Mouse (Mus musculus) ES-CJ7 (cell line): ENCODE measurements around the gene Ctrc.
A peak's percentile ranks its signal among the peaks of the same experiment; 100 is the strongest.

Experiments
- DNase-seq: peaks from one replicate; pipeline ENCODE4 v3.0.0; 2011; ENCODE audit warnings: low read depth, low spot score

Gene Ctrc

GRCm38 (mm10) chr4:141787046-141787445 lies 59.1 kb downstream of the Ctrc start:
- no peak for DNase-seq

GRCm38 (mm10) chr4:141786141-141786540 lies 60.0 kb downstream of the Ctrc start:
- no peak for DNase-seq

GRCm38 (mm10) chr4:141784835-141785234 lies 61.3 kb downstream of the Ctrc start:
- no peak for DNase-seq

DNA sequence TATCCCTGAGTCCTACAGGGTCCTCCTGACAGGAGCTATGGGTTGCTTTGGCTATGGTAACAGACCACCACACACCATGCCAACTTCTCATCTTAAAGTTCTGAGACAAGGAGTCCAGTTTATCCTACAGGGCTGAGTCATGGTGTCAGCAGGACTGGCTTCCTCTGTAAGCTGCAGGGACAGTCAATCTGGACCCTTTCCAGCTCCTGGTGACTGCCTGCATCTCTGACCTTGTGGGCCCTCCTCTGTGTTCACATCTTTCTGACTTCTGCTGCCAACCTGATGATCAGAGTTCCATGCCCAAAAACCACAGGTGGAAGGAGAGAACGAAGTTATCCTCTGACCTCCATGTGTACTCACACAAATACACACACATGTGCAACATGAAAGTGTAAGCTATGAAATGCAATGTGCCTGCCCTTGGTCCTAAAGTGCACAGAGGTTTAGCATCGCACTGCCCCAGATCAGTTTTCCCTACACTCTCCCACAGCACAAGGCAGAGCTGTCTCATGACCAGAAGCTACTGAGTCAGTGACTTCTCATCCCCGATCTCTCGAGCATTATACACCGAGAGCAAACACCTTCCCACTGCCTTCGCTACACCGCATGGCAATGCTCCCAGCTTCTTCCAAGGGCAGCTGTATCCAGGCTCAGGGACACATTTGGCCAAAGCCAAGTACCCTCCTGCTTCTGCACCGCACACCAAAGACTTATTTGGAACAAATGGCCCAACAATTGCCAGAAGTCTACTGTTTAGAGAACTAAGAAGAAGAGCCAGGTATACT lies 64.8 kb downstream of the Ctrc start:
- DNase-seq, result no peak

DNA sequence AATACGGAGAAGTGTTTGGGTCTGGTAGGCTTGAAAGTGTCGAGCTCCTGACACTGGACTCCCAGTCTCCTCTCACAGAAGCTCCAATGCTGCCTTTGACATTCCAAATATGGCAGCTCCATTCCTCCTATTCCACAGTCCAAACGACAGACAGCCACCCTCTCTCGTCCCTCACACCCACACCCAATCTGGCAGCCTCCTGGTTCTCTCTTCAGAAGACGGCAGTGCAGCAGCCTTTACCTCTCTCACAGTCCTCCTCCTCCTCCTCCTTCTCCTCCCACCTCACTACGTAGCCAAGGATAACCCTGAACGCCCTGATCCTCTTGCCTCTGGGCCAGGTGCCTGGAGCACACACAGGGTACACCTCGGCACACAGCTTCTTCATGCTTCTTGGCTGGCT lies 66.3 kb downstream of the Ctrc start:
- DNase-seq, result no peak

DNA sequence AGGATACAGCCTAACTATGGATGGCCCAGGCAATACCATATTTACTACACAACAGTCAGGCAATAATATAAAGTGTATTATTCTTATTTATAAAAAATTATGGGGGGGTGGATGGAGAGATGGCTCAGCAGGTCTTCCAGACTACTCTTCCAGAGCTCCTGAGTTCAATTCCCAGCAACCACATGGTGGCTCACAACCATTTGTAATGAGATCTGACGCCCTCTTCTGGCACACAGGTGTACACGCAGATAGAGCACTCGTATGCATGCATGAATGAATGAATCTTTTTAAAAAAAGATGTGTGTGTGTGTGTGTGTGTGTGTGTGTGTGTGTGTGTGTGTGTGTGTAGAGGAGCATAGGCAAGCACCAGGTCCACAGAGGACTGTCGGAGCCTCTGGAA lies 73.1 kb downstream of the Ctrc start:
- peak; percentile 42 for DNase-seq

- DNase-seq, result no peak
These were observed 74.3 kb downstream of the Ctrc start for GRCm38 (mm10) chr4:141771823-141772222.

DNA sequence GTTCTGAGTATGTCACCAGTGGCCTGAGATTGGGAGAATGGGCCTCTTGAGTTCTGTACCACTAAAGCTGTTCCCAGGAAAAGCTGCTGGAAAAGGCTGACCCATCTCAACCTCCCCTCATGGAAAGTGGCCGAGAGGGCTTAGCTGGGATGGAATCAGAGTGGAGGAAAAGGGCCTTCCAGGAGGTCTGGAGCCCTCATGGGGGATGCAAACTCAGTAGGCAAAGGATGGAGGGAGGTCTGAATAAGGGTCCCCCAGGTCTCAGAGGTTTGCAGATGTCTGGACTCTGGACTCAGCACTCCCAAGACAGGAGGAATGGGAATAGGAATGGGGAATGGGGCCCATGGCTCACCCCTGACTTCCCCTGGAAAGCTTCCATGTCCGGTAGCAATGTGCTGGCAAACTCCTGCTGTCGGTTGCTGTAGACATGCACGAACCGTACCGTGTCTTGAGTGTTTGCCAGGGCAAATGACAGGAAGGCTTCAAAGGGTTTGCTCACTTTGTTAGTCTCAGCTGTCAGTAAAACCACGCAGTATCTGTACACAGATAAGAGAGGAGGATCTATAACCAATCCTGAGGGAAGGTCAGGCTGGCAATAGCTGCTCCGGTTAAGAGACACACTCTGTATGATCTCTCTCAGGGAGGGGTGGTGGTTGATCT lies 76.5 kb downstream of the Ctrc start:
- DNase-seq, result no peak

- no peak for DNase-seq
These were observed 78.7 kb downstream of the Ctrc start for GRCm38 (mm10) chr4:141767353-141768036.

GRCm38 (mm10) chr4:141766668-141767352 lies 79.3 kb downstream of the Ctrc start:
- no peak for DNase-seq

DNA sequence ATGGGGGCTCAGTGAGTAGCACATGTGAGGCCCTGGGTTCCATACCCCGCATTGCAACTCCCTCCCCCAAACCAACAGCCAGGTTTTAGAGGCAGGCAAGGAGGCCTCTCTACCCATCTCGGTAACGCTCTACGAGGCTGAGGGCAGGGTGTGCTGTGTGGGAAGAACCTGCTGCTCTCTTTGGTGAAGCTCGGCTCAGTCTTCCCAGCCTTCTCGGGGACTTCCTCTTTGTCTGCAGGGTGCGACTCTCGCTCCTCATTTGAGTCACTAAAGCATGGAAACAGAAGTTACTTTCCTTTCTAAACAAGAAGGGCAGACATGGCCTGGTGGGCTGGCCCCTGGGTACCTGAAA lies 79.9 kb downstream of the Ctrc start:
- DNase-seq, result no peak

GRCm38 (mm10) chr4:141765008-141765407 lies 81.2 kb downstream of the Ctrc start:
- no peak for DNase-seq
